Mouse (Mus musculus) stomach, postnatal 0 days (tissue): Measurements from ENCODE around the gene Cdk5rap1. TPM values are rescaled to one million over a fixed set of nuclear protein-coding genes. Genes with fewer than 3 reads are reported as not detected.
"Not testable (repeated sequence)": the region's sequence is repeated elsewhere in the genome, so short reads cannot be mapped to it uniquely, and the experiment has no call there.

Experiments
- ATAC-seq: fragments of 200-750 bp; cut with Nextera tagmentation; 2 replicates; pipeline ENCODE4 v1.8.0; 2017; ENCODE audit not compliant: low FRiP score, low TSS enrichment
- DNase-seq: peaks from one replicate; pipeline ENCODE4 v3.0.0-alpha.2; 2016; ENCODE audit warnings: low spot score
- H3K27ac ChIP-seq: fragments of 300-500 bp; sonication (generic); replicated peaks from 2 replicates; pipeline ENCODE4 v1.5.1; 2014; ENCODE audit warnings: mild to moderate bottlenecking, control low read depth
- H3K27me3 ChIP-seq: fragments of 300-500 bp; sonication (generic); 2 replicates; pipeline ENCODE4 v1.6.1; 2014; ENCODE audit warnings: low read length; ENCODE audit not compliant: control insufficient read depth, insufficient read depth
- H3K36me3 ChIP-seq: fragments of 300-500 bp; sonication (generic); 2 replicates; pipeline ENCODE4 v1.6.1; 2014; ENCODE audit warnings: low read length, mixed read lengths; ENCODE audit not compliant: control insufficient read depth, insufficient read depth
- H3K4me1 ChIP-seq: fragments of 300-500 bp; sonication (generic); replicated peaks from 2 replicates; pipeline ENCODE4 v1.6.1; 2014; ENCODE audit warnings: antibody characterized with exemption; ENCODE audit not compliant: control insufficient read depth, insufficient read depth
- H3K4me2 ChIP-seq: fragments of 300-500 bp; sonication (generic); replicated peaks from 2 replicates; pipeline ENCODE4 v1.6.1; 2014; ENCODE audit warnings: low read depth, mild to moderate bottlenecking, control low read depth, moderate library complexity
- H3K4me3 ChIP-seq: fragments of 300-500 bp; sonication (generic); 2 replicates; pipeline ENCODE4 v1.5.1; 2014; ENCODE audit warnings: low read depth, low read length, control low read depth
- H3K9ac ChIP-seq: fragments of 300-500 bp; sonication (generic); 2 replicates; pipeline ENCODE4 v1.6.1; 2014; ENCODE audit warnings: mild to moderate bottlenecking, low read length, control low read depth, mixed read lengths
- H3K9me3 ChIP-seq: fragments of 300-500 bp; sonication (generic); 2 replicates; pipeline ENCODE4 v1.6.1; 2016; ENCODE audit warnings: low read length; ENCODE audit not compliant: control insufficient read depth
- CTCF ChIP-seq: IDR thresholded peaks from 2 replicates; pipeline ENCODE4 v1.5.1; 2016; ENCODE audit warnings: antibody characterized with exemption, low read depth, mild to moderate bottlenecking, moderate library complexity
- EP300 ChIP-seq: optimal IDR thresholded peaks from 2 replicates; pipeline ENCODE3; 2016; ENCODE audit warnings: antibody characterized with exemption
- WGBS: fragments of 180-500 bp; shearing (Covaris S2); extraction: QIAGEN DNeasy Blood & Tissue Kit; methylation state at CpG from one replicate; pipeline ENCODE4 v1.1.7; 2014; 5-methylcytosine and 5-hydroxymethylcytosine counted together
- polyA plus RNA-seq: library from polyadenylated mRNA; unstranded; fragments of >200 nt; fragmentation: Nextera tagmentation; extraction: Ambion mirVana; gene quantifications from 2 replicates; pipeline ENCODE4 v1.2.1, GENCODE M21; 2015

Gene Cdk5rap1
- polyA plus RNA-seq, 1 experiment from 2014 or later: 6.2 TPM

- no peak overlapping the region for H3K27ac ChIP-seq
- no peak overlapping the region for H3K9ac ChIP-seq
- H3K4me2 ChIP-seq: no peak overlapping the region
- no peaks in the 10 kb centered on the region for H3K9me3 ChIP-seq
- DNase-seq (no peak), ATAC-seq (no peak)
- TF ChIP-seq EP300: no peak
- TF ChIP-seq CTCF: no peak
- no peaks in the 10 kb centered on the region for H3K4me1 ChIP-seq
- no peaks in the 10 kb centered on the region for H3K27me3 ChIP-seq
- no peak overlapping the region for H3K4me3 ChIP-seq
- no peaks in the 10 kb centered on the region for H3K36me3 ChIP-seq
- WGBS: 79% methylated on average over 4 of the region's 4 CpGs
Observed at GRCm38 (mm10) chr2:154335572-154335971, 37.2 kb downstream of the Cdk5rap1 start.

- Histone ChIP-seq H3K27me3 (no peaks in the 10 kb centered on the region), H3K9me3 (no peaks in the 10 kb centered on the region), H3K4me1 (no peaks in the 10 kb centered on the region), H3K36me3 (no peaks in the 10 kb centered on the region), H3K27ac (no peak overlapping the region), H3K4me2 (no peak overlapping the region), H3K4me3 (no peak overlapping the region), H3K9ac (no peak overlapping the region)
- WGBS: 56% methylated on average over 3 of the region's 3 CpGs
- TF ChIP-seq EP300 (no peak), CTCF (no peak)
- ATAC-seq (no peak), DNase-seq (no peak)
Observed at GRCm38 (mm10) chr2:154326852-154327251, 46.0 kb downstream of the Cdk5rap1 start.

GRCm38 (mm10) chr2:154313771-154314170, 59.0 kb downstream of the Cdk5rap1 start:
- not testable (repeated sequence) for H3K27me3 ChIP-seq, H3K36me3 ChIP-seq, DNase-seq, H3K9me3 ChIP-seq, H3K4me2 ChIP-seq, H3K9ac ChIP-seq, H3K4me3 ChIP-seq, H3K27ac ChIP-seq, H3K4me1 ChIP-seq, ATAC-seq
- 66% methylated on average over 5 of the region's 5 CpGs for WGBS

DNA sequence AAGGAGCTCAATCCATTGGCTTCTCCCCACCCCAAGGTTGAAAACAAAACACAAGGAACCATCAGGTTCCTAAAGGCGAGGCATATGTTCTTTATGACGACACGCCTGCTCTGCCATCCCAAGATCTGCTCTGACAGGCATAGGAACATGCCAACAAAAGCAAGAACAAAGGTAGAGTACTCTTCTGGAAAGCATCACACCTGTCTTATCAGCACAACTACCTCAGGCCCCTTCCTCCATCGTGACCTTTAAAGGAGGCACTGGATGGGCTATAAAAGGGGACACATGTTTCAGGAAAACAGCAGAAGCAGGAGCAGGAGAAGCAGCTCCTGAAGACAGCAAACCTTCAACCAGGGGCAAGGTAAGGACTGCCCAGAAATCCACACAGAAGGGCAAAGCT, 65.9 kb downstream of the Cdk5rap1 start, which contains the start of gene Bpifb9b:
Gene Bpifb9b (plus strand): TSS at position 301 of the 400 bp plus-strand sequence.
- not testable (repeated sequence) for DNase-seq, H3K27ac ChIP-seq, H3K4me1 ChIP-seq, H3K9me3 ChIP-seq, H3K36me3 ChIP-seq, ATAC-seq, H3K27me3 ChIP-seq, H3K4me3 ChIP-seq, H3K9ac ChIP-seq, H3K4me2 ChIP-seq
- WGBS: 74% methylated on average over 4 of the region's 4 CpGs

DNA sequence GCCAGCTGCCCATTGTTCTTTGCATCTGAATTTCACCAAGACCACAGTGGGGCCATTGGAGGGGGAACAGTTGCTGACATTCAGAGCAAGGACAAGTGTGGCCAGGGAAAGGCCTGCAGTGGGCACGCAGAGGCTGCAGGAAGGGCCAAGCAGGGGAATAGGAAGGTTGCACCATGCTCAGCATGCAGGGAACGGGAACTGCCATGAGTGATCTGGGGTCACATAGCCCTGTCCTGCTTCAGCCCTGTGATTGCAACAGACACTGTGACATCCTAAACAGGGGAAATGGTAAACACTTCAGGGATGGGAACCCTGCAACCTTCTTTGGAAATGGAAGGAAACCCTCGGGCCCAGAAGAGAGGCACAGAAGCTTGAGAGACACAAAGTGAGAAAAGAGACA, 68.2 kb downstream of the Cdk5rap1 start:
- not testable (repeated sequence) for H3K27ac ChIP-seq, H3K4me2 ChIP-seq, H3K36me3 ChIP-seq, H3K4me3 ChIP-seq, H3K9ac ChIP-seq, ATAC-seq, H3K27me3 ChIP-seq, DNase-seq, H3K4me1 ChIP-seq, H3K9me3 ChIP-seq
- 90% methylated on average over 1 of the region's 3 CpGs for WGBS

- WGBS: 82% methylated on average over 3 of the region's 3 CpGs
- Histone ChIP-seq H3K9ac (no peak overlapping the region), H3K4me2 (no peak overlapping the region), H3K4me1 (no peaks in the 10 kb centered on the region), H3K9me3 (no peaks in the 10 kb centered on the region), H3K27me3 (no peaks in the 10 kb centered on the region), H3K4me3 (no peak overlapping the region), H3K36me3 (no peaks in the 10 kb centered on the region), H3K27ac (no peak overlapping the region)
- ATAC-seq (no peak), DNase-seq (no peak)
- no peak for TF ChIP-seq CTCF
- no peak for TF ChIP-seq EP300
Observed at GRCm38 (mm10) chr2:154301763-154302162, 71.0 kb downstream of the Cdk5rap1 start.

GRCm38 (mm10) chr2:154300496-154300895, 72.3 kb downstream of the Cdk5rap1 start:
- no peak overlapping the region for H3K27ac ChIP-seq
- H3K4me2 ChIP-seq: no peak overlapping the region
- no peaks in the 10 kb centered on the region for H3K36me3 ChIP-seq
- no peak for TF ChIP-seq EP300
- TF ChIP-seq CTCF: peak; percentile 88
- H3K27me3 ChIP-seq: no peaks in the 10 kb centered on the region
- H3K4me1 ChIP-seq: no peaks in the 10 kb centered on the region
- ATAC-seq (peak; percentile 80), DNase-seq (peak; percentile 82)
- no peaks in the 10 kb centered on the region for H3K9me3 ChIP-seq
- no peak overlapping the region for H3K9ac ChIP-seq
- WGBS: 15% methylated on average over 1 of the region's 1 CpGs
- no peak overlapping the region for H3K4me3 ChIP-seq
